Mouse (Mus musculus) naive thymus-derived CD4-positive, alpha-beta T cell, adult 2 months (primary cell): Measurements from ENCODE around the gene Prkn.

Experiments used
- DNase-seq: peaks from one replicate; pipeline ENCODE4 v3.0.0-alpha.2; 2011; ENCODE audit warnings: low read depth

The Prkn gene

GRCm38 (mm10) chr17:11402225-11402875 lies 562.2 kb downstream of the Prkn start:
- DNase-seq: no peak

GRCm38 (mm10) chr17:11411414-11411813 lies 571.2 kb downstream of the Prkn start:
- DNase-seq: no peak

- no peak for DNase-seq
These were observed 573.5 kb downstream of the Prkn start for GRCm38 (mm10) chr17:11413688-11414087.

- no peak for DNase-seq
These were observed 574.1 kb downstream of the Prkn start for GRCm38 (mm10) chr17:11414288-11414687.

GRCm38 (mm10) chr17:11417150-11417549 lies 577.0 kb downstream of the Prkn start:
- no peak for DNase-seq

- DNase-seq: no peak
These were observed 579.3 kb downstream of the Prkn start for GRCm38 (mm10) chr17:11419484-11419883.

GRCm38 (mm10) chr17:11420839-11421238 lies 580.7 kb downstream of the Prkn start:
- DNase-seq: no peak

- DNase-seq: no peak
These were observed 581.2 kb downstream of the Prkn start for GRCm38 (mm10) chr17:11421264-11421940.

GRCm38 (mm10) chr17:11431323-11431722 lies 591.1 kb downstream of the Prkn start:
- DNase-seq: no peak

- DNase-seq: no peak
These were observed 592.4 kb downstream of the Prkn start for GRCm38 (mm10) chr17:11432593-11432992.

GRCm38 (mm10) chr17:11462721-11463120 lies 622.5 kb downstream of the Prkn start:
- no peak for DNase-seq

- no peak for DNase-seq
These were observed 625.9 kb downstream of the Prkn start for GRCm38 (mm10) chr17:11466095-11466494.

GRCm38 (mm10) chr17:11468624-11469023 lies 628.4 kb downstream of the Prkn start:
- no peak for DNase-seq

GRCm38 (mm10) chr17:11483032-11483431 lies 642.8 kb downstream of the Prkn start:
- DNase-seq: no peak

- DNase-seq: no peak
These were observed 649.9 kb downstream of the Prkn start for GRCm38 (mm10) chr17:11490051-11490450.

- DNase-seq: no peak
These were observed 662.4 kb downstream of the Prkn start for GRCm38 (mm10) chr17:11502556-11502955.

GRCm38 (mm10) chr17:11504496-11504895 lies 664.3 kb downstream of the Prkn start:
- DNase-seq: no peak

GRCm38 (mm10) chr17:11507082-11507481 lies 666.9 kb downstream of the Prkn start:
- DNase-seq: no peak

GRCm38 (mm10) chr17:11510081-11510480 lies 669.9 kb downstream of the Prkn start:
- DNase-seq: no peak

GRCm38 (mm10) chr17:11514032-11514761 lies 674.0 kb downstream of the Prkn start:
- no peak for DNase-seq

- DNase-seq: no peak
These were observed 675.4 kb downstream of the Prkn start for GRCm38 (mm10) chr17:11515619-11516018.

- no peak for DNase-seq
These were observed 676.0 kb downstream of the Prkn start for GRCm38 (mm10) chr17:11516165-11516564.

- DNase-seq: no peak
These were observed 691.9 kb downstream of the Prkn start for GRCm38 (mm10) chr17:11532066-11532465.
